Mouse (Mus musculus) lung, postnatal 10 days (tissue): ENCODE results near the gene Cdkn2b.
A peak's percentile ranks its signal among the peaks of the same experiment; 100 is the strongest.

Source experiments
- DNase-seq: peaks from one replicate; pipeline ENCODE4 v3.0.0; 2021

Gene Cdkn2b

DNA sequence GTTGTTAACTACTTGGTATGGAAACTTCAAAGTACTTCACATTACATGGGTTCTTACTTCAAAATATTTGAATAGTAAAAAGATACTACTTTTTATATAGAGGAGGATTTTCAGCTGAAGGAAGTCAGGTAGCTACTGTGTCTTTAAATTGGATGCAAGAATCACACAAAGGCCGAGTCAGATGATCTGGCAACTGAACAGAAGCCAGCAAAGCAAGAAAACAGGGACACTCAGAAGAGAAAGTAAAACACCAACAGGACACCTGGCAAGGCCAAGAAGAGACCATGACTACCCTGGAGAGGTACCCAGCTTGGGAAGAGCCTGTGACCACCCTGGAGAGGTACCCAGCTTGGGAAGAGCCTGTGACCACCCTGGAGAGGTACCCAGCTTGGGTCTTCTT is 24.3 kb downstream of the Cdkn2b start:
- DNase-seq = no peak

DNA sequence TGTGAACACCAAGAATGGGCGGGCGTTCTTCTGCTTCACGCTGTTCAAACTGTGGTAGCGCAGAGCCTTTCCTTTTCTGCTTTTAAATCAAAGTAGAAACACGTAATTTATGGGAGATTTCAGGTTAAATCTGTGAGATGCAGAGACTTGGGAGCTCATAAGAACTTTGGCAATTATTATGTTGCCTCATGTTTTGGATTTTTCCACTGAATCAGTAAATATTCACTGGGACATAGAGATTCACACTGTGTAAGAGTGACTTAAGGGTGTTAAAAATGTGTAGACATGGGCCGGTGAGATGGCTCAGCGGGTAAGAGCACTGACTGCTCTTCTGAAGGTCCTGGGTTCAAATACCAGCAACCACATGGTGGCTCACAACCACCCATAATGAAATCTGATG is 25.2 kb downstream of the Cdkn2b start:
- no peak for DNase-seq

DNA sequence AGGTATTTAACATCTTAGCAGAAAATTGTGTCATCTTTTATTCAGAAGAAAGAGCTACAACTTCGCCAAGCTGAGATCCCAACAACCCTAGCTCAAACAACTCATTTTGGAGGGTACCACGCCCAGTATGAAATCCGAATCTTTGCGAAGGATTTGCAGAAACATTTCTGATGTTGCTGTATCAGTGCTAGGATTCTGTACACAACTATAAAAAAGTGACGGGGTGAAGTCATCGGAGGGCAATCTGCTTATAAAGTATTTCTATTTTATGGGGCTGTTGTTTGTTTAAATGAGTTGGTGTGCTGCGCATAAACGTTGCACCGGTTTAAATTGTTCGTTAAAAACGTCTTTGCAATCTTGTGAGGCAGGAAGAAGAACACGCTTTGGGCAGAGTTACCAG is 28.2 kb downstream of the Cdkn2b start:
- no peak for DNase-seq

DNA sequence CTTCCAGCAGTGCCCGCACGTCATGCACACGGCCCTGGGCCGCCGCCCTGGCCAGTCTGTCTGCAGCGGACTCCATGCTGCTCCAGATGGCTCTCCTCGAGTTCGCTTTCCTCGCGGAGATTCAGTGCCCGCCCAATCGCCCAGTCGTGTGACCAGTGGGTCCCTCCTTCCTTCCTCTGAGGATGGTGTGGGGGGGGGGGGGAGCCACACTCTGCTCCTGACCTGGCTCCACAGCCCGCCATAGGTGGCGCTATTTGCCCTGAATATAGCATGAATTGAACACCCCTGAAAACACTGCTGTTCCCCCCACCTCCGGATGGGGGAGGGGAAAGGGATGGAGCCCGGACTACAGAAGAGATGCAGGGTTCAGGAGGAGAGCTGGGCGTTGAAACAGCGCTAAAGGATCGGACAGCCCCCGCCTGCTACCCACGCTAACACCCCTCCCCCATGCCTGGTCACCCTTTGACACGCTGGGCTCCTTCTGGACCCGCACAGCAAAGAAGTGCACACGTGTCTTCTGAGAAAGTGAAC is 28.7 kb downstream of the Cdkn2b start:
- peak; percentile 38 for DNase-seq

DNA sequence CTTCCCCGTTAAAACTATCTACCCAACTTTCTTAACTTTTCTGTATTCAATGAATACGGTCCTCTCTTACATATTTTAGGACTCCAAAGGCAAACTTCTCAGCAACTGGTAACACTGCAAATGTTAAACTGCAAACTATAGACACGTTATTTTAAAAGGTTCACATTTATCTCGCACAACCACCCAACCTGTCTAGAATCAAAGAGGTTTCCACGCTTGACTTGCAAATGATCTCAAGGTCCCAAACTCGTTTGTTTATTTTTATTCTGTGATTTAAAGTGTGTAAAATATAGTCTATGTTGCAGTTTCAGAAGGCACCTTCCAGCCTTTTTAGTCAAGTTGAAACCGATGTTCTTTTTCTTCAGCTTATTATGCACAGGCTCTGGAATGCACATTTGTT is 29.6 kb downstream of the Cdkn2b start:
- DNase-seq = no peak

DNA sequence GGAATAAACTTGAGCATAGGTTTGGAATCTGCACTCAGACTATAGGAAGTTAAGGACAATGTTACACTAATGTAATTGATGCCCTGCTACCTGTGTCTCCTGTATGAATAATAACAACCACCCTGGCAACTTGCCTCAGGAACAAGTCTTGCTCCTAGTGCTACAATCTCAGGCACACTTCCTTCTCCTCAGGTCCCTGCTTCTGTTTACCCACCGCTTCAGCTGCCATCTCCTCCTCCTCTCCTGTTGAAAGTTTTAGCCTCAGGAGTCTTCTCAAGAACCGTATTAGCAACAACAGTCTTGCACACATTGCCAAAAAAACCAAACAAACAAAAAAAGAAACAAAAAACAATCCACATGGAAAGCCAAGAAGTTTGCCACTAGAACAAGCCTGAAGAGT is 31.2 kb downstream of the Cdkn2b start:
- DNase-seq = no peak

DNA sequence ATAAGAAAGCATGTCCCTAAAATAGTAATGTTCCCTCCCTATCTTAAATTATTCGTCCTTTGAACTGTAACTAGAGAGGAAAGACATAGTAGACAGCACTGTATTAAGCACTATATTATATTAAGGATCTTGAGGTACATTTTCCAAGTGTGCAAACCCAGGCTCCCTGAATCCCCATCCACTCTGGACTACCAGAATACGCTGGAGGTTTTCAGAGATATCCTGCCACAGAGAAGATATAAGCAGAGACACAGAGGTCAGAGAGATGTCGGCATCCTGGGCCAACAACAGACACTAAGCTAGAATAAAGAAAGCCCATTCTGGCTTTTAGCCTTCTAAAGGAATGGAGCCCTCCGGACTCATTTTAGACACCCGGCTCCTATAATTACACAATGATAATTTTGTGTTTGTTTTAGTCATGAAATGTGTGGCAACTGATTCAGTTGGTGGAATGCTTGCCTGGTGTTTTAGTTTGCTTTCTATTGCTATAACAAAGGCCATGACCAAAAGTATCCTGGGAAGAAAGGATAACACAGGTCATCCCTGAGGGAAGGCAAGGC is 33.4 kb downstream of the Cdkn2b start:
- DNase-seq = no peak

DNA sequence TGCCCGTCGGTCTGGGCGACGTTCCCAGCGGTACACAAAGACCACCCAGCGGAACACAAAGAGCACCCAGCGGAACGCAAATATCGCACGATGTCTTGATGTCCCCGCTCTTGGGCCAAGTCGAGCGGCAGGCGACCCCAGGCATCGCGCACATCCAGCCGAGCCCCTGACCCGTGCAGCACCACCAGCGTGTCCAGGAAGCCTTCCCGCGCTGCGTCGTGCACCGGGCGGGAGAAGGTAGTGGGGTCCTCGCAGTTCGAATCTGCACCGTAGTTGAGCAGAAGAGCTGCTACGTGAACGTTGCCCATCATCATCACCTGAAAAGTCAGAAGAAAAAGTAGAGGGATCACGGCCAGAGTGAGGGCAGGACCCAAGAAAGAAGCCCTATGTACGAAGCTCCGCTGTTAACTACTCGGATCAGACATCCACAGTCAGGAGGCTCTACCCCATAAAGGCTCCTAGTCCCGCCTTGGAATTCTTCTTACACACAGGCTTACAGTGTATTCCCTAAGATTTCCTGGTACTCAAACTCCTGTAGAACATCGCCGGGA is 34.1 kb downstream of the Cdkn2b start:
- DNase-seq = no peak

DNA sequence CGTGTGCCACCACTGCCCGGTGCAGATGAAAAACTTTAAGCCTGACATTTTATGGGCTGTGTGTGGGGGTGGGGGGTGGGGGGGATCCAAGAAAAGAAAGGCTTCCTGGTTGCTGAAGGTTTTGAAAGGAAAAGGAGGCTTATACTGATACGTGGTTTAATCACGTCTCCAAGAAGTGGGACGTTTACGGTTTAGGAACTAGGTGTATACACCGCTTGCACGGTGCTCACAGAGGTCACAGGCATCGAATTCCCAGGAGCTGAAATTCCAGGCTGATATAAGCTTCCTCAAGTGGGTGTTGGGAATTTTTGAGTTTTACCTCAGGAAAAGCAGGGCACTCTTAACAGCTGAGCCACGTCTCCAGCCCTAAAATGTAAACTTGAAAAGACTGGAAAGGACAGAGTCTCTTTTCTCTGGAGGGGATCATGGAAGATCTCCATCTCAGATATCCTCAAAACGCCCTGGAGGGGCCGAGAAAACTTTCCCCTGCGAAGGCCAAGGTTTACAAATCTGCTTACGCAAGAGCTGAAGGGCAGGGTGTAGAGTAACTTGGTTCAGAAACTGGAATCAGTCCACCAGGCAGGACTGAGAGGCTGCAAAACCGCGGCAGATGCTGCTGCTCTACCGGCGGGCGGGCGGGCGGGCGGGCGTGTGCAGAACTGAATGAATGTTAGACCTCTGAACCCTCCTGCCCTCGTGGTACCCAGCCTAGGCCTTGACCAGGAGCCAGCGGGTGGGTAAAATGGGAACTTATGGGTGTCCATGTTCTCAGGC is 34.8 kb downstream of the Cdkn2b start:
- DNase-seq = no peak

DNA sequence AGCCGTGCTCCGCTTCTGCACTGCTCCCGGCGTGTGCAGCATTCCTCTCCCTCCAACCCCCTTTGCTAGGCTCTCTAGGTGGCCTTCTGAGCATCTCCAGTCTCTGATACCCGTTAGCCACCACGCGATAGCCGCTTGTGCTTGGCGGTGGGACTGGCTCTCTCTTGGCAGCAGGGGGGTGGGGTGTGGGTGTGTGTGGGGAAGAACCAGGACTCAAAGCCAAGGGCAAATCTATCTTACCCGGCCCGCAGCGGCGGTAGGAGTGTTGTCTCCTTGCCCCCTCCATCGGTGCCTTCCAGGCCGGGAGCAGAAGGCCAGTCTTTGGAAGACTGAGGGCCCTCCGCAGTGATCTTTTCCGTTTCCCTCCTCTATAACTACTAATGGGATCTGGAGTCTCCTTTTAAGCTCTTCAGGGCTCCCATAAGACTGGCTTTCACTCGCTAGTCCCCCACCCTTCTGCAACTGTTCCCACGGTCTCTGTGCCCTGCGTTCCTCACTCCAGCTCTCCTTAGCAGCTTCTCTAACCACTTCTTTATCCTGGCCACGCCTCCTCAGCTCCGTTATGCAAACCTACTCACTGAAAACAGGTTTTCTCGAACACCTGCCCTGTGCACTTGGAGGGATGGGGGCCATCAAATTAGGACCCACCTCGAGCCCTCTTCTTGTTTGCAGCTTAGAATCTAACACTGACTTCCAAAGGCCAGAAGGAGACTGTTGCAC is 35.9 kb downstream of the Cdkn2b start:
- DNase-seq = no peak

DNA sequence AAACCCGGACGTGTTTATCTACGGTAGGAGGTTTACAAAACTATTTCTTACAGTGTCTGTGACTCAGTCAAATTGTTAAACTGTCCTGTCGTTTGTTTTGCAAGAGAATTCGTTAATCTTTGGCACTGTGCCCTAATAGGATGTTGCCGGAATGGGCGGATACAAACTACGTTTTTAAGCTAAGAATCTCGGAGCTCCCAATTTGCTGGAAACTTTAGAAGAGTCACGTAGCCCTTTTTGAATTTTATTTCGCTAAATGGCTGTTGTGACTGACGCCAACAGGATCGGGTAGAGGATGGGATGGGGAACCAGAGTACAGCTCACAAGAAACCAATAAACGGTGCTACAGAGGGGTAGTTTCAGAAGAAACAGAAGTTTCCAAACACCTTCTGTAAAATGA is 36.8 kb downstream of the Cdkn2b start:
- no peak for DNase-seq

DNA sequence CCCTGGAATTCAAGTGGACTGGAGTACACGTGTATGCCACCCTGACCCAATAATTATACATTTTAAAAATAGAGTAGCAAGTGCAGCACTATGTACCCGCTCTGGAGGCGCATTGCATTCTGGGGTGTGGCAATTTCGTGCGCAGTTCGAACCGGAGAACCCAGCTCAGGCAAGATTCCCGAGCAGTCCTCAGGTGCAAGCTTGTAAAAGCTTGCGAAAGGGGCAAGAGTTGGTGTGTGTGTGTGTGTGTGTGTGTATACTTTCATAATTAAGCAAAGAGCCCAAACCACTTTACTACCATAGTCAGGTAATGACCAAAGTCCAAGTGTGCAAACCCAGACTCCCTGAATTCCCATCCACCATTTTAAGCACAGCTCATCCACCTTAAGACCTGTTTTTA is 37.3 kb downstream of the Cdkn2b start:
- DNase-seq = no peak

DNA sequence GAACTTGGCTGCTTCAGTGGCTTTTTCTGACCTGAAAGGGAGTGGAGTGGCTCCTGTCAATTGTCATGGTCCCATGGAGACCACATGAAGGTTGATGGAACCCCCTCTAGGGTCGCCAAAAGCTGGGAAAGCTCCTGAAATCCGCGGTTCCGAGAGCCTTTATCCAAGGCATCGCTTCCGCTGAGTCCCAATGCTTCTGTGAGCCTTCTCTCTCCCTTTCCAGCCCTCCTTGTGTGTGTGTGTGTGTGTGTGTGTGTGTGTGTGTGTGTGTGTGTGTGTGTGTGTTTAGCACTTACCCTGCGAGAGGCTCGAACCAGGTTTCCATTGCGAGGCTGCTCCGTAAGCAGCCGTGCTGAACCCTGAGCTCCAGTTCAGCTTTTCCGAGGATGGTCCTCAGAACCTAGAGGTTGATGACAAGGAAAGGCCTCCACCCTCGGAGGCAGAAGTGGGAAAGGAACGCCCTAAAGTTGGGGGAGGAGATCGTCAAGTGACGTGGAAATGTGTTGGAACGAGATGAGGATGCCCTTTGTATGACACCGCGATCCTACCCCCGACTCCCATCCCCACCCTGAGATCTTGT is 37.8 kb downstream of the Cdkn2b start:
- no peak for DNase-seq

DNA sequence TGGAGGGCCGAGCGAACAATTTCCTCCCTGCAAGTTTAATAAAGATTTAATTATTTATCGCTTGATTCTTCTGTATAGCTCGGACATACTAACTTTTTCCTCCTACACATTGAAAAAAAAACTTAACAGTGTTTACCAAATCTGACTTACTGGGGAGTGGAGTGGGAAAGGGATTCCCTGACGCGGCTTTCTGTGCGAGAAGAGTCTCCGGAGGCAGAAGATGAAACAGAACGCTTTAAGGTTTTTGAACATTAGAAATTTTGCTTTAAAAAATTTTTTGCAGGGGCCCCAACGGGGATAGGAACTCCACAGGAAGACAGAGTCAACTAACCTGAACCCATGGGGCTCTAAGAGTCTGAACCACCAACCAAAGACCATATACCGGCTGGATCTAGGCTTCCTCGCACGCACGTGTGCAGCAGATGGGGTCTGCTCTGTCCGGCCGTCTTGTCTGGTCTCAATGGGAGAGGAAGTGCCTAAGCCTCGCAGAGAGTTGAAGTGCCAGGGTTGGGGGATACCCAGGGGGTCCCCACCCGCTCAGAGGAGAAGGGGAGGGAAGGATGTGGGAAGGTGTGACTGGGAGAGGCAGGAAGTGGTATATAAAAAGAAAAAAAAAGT is 38.6 kb downstream of the Cdkn2b start:
- no peak for DNase-seq

DNA sequence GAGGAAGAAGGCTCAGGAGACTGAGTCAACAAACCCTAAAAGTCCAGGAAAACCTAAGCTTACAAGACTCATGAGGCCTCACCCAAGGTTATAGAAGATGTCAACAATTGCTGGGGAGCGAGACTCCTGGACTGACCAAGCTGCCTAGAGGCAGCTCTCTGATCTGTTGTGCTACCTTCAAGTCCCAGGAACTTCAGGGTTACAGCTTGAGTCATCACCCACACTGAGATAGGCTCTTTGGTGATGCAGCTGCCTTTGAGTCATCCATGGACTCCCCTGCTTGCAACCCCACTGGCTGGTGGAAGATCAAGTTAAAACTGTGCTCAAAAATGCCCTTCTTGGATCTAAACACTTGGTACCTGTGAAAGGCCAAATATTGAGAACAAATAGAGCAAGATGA is 53.1 kb downstream of the Cdkn2b start:
- DNase-seq = no peak
